Mouse (Mus musculus): ENCODE data around the gene Nsun2.
"Not testable (repeated sequence)": the region's sequence is repeated elsewhere in the genome, so short reads cannot be mapped to it uniquely, and the experiment has no call there.

Gene Nsun2

DNA sequence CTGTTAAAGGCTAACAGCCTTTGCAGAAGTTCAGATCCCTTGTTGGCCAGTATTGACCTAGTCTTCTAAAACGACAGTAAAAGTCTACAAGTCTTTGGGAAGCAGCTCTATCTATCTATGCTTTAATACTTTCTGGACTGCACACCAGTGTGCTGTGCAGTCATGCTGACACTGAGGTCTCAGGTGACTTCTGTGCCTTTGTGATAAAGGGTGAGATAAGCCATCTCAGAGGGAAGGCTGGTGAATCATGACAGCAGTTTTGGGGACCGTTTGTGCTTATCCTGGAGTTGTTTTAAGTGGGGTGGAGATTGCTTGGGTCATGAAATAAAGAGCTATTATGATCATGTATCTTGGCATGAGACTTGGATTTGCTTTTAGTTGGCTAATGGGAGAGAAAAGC is 100.4 kb downstream of the Nsun2 start:
- no peak for DNase-seq (ENCODE audit: low read depth, low spot score)

DNA sequence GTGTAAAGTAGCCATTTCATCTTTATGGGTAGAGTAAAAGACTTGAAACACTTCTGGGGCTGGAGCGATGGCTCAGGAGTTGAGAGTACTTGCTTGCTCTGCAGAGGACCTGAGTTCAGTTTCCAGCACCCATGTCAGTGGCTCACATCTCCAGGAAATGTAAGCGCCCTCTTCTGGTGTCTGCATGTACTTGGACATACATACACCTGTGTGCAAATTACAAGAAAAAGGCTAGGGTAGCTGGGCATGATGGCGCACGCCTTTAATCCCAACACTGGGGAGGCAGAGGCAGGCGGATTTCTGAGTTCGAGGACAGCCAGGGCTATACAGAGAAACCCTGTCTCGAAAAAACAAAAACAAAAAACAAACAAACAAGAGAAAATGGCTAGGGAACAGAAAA is 102.3 kb downstream of the Nsun2 start:
- DNase-seq (ENCODE audit: low read depth, low spot score), result not testable (repeated sequence)

DNA sequence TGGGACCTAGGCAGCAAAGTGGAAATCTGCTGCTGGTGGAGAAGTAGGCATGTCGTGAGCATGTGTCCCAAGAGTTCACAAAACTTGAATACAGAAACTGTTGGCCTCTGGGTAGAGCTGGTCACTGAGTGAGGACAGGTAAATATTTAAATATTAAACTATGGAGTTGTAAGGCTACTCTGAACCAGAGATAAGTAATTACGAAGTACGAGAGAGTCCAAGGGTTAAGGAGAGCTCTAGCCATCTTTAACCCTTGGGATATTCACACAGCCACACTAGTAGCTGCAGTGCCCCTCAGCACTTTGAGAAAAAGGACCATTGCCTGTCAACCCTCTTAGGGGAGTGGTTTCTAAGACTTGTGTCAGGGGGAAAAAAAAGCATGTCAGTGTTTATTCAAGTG is 102.8 kb downstream of the Nsun2 start:
- no peak for DNase-seq (ENCODE audit: low read depth, low spot score)

DNA sequence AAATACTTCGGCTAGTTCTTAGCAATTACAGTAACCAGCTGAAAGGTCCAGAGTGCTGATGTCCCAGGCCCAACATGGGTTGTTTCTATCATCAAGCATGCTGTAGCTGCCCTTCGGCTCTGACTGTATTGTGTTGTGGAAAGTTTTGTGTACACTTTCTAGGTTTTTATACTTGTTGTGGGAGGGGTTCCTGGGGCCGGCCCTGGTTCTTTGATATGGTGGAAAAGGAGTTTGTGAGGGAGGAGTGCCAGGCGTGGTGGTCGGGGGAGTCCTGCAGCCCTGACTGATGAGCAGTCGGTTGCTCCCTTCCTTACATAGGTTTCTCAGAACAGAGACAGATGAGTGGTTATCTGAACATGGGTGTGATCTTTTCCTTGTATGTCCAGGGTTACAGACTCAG is 103.3 kb downstream of the Nsun2 start:
- DNase-seq (ENCODE audit: low read depth, low spot score), result no peak

DNA sequence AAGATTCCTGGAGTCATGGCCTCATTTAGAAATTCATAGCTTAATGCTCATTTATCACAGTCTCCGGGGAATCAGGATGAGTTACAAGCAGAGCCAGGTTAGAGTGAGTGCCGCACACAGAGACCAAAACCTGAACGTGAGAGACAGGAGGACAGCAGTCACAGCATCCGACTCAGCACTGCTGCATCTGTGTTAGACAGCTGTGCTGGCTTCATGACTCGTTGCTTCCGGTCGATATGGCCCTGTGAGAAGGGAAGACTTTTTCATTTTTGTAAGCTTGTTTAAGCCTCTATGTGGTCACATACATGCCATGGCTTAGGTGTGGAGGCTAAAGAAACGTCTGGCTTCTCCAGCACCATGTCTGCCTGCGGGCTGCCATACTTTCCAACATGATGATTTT is 104.1 kb downstream of the Nsun2 start:
- no peak for DNase-seq (ENCODE audit: low read depth, low spot score)

DNA sequence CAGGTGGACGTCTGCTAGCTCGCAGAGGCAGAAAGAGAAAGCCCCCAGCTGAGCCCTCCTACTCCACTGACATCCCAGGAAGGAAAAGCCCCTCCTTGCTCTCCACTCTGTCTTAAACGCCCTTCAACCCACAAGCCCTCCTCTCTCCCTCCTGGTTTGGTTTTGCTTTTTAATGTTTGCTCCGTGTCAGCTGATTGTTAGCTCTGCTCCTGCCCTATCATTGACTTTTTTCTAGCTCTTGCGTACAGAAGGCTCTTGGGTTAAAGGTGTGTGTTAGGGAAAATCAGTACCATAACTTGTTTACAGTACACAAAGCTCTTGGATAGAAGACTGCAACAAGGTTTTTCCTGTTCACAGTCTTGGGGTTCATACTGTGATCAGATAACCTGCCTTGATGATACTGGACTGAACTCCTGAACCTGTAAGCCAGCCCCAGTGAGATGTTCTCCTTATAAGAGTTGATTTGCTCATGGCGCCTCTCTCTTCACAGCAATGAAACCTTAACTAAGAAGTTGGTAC is 104.6 kb downstream of the Nsun2 start:
- no peak for DNase-seq (ENCODE audit: low read depth, low spot score)

DNA sequence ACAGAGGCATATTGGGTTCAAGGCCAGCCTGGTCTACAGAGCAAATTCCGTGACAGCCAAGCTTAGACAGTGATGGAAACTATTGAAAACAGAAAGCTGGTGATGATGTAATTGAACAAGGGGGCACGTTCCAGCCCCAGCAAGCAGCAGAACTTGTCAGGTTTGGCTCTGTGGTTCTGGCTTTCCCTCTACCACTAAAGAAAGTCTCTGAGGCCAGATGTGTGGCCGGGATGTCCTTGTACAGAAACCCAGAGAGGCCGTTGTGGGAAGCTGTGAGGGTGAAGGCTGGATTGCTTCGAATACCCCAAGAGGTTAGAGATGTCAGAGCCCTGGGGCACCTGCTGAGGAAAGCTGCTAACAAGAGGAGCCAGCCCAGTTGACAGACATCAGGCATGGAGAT is 105.7 kb downstream of the Nsun2 start:
- DNase-seq (ENCODE audit: low read depth, low spot score), result no peak

DNA sequence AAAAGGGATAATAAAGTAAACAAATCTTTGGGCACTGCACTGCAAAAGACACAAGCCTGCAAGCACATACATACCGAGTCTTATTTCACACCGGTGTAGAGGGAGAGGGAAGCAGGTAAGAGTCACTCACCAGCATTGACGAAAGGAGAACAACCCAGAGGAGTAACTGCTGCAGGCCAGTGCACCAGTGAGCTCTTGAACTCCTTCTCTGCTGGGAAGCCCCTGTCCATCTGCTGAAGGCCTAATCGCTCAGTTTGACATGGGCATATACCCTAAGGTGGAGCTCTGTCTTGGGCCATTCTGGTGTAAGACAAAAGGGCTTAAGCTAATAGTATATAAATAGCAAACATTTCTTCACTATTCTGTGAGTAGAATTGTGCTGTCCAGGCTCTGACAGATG is 106.6 kb downstream of the Nsun2 start:
- DNase-seq (ENCODE audit: low read depth, low spot score), result no peak

DNA sequence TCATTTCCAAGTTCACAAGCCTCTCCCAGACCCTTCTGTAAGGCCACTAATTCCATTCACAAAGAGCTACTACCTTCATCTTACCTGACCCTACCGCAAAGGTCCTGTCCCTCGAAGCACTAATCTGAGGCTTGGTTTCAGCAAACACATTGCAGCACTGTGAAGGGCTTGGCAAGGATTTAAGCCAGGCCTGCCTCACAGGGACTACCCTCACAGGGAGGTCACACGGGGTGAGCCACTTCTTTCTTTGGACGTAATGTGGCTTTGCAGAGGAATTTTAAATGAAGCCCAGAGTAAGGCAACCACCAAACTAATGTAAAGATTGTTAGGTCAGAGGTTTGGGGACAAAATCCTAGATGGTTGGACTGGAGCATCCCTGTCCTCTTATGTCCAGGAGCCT is 107.0 kb downstream of the Nsun2 start:
- no peak for DNase-seq (ENCODE audit: low read depth, low spot score)

DNA sequence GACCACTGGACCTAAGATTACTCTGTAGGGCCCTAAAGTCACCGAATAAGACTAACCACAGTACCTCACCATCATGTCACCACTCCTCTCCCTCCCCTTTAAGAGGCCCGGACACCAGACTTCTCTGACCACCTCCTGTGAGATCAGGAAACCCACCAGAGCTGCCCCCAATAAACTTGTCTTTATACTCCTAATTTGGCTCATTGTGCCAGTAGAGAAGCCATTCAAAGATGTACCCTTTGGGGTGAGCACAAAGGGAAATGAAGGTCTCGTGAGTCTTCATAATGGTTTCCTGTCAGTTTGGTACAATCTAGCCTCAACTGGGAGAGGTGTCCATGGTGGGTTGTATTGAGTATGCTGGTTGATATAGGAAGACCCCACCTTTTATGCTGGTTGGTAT is 107.5 kb downstream of the Nsun2 start:
- no peak for DNase-seq (ENCODE audit: low read depth, low spot score)

DNA sequence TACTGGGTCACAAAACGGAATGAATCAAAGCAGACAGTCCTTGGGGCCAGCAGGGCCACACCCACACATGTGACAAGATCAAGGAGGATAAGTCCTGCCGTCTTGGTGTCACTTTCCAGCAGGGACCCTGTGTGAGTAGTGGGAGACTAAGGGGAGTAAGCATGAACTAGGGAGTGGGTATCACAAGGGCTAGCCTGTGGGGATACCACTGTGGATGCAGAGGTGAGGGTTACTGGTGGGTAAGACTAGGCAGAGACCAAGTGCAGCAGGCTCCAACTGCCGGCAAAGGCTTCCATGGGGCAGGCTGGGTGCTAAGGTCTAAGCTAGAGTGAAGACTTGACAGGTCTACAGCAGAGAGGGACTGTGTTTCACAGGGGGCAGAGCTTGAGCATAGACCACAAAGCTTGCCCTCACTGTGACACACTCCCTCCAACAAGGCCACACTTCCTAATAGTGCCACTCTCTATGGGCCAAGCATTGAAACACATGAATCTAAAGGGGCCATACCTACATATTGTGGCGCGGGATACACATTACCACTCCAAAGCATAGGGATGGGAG is 109.2 kb downstream of the Nsun2 start:
- DNase-seq (ENCODE audit: low read depth, low spot score), result no peak

DNA sequence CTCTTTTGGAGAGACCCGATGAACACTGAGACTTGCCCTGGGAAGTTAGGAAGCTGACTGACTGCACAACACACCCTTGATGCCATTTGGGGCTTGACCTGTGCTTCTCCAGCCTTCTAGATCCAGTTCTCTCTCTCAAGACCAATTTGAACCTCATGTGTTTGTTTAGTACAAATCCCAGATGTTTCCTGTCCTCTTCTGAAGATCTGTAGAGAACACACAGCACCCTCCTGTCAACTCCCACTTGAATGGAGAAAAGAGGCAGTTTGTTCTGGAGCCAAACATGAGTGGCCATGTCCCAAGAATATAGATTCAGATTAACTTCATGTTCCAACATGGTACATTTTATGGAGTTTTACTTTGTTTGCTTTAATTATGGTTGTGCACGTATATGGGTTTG is 110.4 kb downstream of the Nsun2 start:
- DNase-seq (ENCODE audit: low read depth, low spot score), result no peak

DNA sequence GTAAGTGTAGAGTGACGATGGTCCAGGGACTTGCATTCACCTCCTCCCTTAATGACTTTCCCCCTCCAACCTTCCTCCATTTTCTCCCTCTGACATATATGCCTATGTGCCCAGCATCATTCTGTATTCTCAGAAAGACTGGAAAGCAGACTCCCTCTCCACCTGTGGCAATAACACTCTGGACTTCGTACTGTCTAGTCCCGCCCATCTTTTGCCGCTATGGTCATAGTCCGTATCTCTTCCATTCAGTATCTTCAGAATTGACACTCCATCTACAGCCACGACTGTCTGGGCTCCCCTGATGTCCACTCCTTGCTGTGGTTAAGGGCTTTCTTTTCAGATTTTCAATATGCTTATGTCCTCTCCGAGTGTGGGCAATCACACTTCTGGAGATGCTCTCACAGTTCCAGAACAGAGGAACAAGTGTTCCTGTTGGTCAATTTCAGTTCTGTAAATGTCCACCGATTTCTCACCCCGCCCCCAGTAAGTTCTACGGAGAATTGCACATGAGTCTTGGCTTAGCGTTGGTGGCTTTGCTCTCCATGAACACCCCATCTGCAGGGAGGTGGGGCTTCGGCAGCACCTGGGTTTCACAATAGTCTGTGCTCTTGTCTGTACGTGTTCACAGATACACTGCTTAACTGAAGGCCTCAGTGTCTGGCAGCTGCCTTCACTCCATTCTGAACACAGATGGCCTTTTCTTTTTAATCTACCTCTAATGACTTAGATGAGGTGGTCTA is 111.1 kb downstream of the Nsun2 start:
- no peak for DNase-seq (ENCODE audit: low read depth, low spot score)

DNA sequence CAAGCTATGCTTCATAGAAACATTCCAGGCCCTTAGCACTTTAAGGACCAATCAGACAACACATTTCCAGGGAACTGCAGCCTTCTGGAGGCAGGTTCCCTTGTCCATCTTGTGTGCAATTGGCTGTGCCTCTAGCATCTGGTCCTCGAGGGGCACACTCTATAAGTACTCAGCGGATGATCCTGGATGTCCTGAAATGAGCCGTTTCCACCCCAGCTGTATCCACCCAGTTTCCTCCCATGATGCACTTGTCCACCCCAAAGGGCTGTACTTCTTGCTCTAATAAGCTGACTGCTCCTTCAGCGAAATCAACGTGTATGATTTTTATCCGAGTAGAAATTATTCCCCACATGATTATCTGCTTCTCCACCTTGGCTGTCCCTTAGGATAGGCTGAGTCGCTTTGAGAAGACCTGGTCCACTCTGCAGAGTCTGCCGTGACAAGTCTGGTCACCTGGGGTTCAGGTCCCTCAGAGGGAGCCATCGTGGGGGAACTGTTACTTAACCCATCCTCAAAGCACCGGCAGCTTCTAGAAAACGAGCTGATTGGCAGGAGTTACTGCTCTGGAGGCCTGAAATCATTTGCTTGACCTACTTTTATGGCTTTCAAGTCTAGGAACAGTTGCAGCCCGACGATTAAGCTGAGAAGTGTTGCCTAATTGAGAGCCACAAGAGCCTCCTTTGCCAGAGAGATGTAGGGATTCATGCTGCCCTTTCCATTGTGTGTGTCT is 112.3 kb downstream of the Nsun2 start:
- DNase-seq (ENCODE audit: low read depth, low spot score), result no peak

DNA sequence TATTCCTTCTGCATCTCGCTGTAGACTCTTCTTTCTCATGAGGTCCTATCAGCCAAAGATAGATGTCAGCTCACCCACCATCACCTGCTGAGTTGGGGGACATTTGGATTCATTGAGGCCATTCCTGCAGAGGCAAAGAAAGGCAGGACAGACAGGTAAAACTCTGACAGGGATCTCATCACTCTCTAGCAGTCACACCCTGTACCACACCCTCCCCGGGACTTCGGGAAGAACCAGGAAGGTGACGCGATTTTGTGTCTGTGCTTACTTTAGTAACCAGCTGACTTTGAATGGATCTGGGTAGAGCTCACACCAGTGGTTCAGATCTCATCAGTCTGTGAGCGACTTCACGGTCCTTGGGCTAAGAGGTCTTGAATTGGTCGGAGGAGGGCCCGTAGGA is 112.9 kb downstream of the Nsun2 start:
- no peak for DNase-seq (ENCODE audit: low read depth, low spot score)

DNA sequence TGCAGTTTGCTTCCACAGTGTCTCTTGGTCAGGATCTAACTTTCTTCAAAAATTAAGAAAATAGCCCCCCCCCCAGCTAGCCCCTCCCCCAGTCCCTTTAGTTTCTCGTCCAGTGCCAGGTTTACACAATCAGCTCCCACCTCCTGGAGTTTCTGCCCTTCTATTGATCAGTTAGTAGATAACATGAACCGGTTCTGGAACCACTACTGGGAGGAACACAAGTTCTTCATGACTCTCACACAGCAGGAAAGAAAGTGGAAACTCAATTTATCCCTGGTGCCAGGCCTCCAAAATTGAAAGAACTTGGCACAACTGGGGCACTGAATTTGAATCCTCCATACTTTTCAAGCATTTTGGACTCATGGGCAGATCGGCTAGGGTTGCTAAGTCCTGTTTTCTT is 121.0 kb downstream of the Nsun2 start:
- no peak for DNase-seq (ENCODE audit: low read depth, low spot score)

DNA sequence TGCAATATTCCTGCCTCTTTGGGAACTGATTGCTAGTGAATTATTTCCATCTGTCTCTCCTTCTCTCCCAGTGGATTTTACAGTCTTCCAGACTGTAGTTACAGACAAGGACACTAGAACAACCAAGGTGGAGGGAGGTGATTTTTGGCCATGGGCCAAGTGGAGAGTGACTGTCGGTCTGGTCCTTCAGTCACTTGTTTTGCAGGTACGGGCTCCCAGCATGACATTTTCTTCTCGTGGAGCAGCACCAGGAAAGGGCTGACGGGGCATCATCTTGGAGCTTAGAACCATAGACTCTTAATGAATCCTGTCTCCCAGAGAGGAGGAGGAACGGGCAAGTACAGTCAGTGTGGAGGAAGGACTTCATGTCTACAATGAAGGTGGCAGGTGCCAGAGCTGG is 138.6 kb downstream of the Nsun2 start:
- DNase-seq (ENCODE audit: low read depth, low spot score), result no peak

DNA sequence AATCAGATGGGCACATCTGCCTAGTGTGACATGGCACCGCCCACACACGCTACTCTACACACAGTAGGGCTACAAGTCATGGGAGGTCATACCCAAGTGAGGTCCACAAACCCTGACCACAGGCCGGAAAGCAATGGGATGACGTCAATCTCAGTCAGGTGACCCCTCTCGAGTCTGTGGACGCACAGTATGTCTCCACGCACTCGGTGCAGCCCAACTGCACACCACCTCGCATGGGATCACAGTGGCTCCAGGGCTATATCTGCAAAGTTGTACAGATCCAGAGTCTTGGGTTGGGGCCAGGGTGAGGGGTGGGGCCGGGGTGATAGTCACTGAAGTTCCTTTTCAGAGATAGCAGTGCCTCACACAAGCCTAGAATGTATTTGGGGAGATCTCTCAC is 139.0 kb downstream of the Nsun2 start:
- DNase-seq (ENCODE audit: low read depth, low spot score), result no peak

DNA sequence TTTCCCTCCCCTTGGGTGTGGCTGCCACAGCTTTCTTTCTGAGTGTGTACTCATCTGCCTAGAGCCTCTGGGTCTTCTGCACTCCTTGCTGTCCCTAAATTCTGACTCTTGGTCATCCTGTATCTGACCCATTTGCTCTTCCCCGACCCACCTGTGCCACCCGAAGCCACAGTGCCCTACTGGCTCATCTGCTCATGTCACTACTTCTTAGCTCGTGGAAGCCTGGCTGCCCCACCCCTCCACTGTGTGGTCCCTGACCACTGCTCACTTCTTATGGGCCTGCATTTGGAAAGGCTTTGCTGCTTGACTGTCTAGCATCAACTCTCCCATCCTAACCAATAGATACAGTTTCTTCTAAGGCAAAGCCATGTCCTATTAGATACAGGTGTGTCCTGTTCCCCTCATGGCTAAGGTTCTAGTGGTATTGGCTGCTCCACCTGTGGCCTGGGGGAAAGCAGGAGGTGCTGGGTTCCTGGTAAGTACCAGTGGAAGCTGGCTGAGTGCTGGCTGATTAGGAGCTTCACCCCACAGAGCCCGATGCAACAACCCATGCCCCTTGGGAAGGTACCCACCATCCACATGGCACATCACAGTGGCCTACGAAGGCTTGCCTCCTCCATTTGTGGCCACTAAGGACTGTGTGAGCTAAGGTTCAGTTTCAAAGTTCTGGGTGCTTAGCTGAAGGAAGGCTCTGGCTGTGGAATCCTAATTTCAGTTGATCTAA is 139.8 kb downstream of the Nsun2 start:
- DNase-seq (ENCODE audit: low read depth, low spot score), result no peak

DNA sequence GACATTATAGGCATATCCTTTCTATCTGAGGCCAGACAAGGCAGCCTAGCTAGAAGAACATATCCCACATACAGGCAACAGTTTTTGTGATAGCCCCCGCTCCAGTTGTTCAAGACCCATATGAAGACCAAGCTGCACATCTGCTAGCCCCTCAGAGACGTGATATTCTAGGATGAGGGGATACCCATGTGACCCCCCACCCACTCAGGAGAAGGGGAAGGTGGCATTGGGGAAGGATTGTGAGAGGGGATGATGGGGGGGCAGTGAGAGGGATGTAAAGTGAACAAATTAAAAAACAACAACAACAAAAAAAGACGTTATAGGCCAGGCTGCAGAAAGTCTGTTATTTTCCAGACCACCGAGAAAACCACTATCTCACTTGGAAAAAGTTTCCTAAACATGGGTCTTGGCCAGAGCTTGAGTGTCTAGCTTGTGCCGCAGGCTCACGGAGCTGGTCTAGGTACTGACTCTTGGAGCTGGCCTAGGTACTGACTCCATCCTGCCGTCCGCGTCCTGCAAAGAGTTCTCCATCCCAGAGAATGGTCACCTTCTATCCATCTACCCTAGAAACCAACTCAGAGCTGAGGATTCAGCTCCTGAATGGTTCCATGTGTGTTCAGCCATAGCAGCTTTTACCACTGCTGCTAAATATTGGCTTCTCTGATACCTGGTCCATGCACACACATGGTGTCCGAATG is 140.5 kb downstream of the Nsun2 start:
- DNase-seq (ENCODE audit: low read depth, low spot score), result no peak
